Mouse (Mus musculus): ENCODE measurements around the gene Tmem203.

Tmem203 gene

DNA sequence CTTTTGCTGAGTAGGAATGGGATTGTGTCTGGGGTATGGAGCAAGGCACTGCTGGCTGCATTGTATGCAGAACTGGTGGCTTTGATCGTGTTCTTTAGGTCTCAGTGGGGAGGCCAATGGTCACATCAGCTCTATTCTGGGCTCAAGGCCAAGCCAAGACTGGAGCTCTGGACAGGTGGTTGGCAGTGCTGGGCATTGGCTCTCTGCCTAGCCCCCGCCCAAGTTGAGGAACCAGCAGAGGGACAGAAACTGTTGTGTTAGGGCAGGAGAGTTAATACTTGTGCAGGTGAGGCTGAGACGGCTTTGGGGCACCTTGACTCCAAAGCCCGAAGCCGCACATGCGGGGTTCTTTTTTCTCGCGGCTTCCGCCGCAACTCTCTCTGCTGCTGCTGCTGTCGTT lies 34.4 kb downstream of the Tmem203 start, which contains the start of gene Lrrc26:
Gene Lrrc26, plus strand, starts transcription at position 265 of the 400 bp plus-strand sequence.
- in situ Hi-C loops (cut with MboI; ENCODE audit: low sequenced_read_pairs), result no loop called here

DNA sequence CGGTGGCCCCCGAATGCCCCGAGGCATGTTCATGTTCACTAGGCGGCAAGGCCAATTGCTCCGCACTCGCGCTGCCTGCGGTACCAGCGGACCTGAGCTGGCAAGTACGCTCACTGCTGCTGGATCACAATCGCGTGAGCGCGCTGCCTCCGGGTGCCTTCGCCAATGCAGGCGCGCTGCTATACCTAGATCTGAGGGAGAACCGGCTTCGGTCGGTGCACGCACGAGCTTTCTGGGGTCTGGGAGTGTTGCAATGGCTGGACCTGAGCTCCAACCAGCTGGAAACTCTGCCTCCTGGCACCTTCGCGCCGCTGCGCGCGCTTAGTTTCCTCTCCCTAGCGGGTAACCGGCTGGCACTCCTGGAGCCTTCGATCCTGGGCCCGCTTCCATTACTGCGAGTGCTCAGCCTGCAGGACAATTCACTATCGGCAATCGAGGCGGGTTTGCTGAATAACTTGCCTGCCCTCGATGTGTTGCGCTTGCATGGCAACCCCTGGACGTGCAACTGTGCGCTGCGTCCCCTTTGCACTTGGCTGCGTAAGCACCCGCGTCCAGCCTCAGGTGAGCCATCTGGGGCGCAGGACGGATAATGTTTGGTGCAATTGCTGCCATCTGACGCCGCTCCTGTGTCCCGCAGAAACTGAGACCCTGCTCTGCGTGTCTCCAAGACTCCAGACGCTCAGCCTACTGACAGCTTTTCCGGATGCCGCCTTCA lies 35.0 kb downstream of the Tmem203 start:
- in situ Hi-C loops (cut with MboI; ENCODE audit: low sequenced_read_pairs), result no loop called here

DNA sequence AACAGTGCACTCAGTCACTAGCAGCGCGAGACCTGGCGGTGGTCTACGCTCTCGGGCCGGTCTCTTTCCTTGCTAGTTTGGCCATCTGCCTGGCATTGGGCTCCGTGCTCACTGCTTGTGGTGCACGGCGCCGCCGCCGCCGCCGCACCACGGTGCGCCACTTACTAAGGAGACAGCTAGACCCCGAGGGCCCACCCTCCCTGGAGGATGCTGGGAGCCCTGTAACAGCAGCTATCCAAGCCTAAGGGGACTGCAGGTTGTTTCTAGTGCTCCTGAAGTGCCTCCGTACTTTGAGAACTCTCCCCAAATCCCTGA lies 35.5 kb downstream of the Tmem203 start:
- in situ Hi-C loops (cut with MboI; ENCODE audit: low sequenced_read_pairs), result no loop called here

DNA sequence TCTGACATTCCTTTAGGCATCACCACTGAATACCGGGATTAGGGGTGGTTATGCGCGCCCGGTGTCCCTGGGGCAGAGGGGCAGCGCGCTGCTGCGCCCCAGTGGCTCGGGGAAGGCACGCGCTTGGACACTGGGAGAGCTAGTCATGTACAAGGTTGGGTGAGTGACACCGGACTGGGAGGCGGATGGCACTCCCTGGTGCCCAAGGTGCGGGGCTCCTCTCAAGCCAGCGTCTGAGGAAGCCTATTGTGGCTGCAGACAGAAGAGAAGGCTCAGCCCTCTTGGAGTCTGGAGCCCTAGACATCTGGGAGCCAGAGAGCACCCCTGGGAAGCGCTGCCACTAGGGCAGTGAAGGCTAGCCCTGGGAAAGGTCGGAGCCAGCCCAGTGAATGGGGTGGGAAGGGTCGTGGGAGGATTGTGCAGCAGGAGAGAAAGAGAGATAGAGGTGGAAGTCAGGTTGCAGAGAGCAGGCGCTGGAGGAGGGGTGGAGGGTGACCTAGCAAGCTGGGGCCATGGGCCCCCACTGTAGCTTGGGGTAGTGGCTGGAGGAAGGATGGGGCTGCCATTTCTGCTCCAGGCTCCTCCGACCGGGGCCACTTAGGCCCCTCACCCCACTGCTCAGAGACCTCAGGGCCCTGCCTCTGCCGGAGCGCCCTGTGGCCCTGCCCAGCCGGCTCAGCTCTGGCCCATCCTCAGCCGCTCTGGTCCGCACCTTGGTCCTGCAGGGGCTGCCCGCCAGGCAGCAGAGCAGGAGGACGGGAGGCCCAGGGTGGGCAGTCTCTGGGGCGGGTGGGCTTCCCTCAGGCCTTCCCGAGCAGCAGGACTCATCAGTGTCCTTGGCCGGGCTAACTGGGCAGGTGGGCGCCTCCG lies 36.2 kb downstream of the Tmem203 start:
- in situ Hi-C loops (cut with MboI; ENCODE audit: low sequenced_read_pairs), result no loop called here

GRCm38 (mm10) chr2:25292054-25292544 lies 36.9 kb downstream of the Tmem203 start:
- in situ Hi-C loops (cut with MboI; ENCODE audit: low sequenced_read_pairs), result no loop called here

DNA sequence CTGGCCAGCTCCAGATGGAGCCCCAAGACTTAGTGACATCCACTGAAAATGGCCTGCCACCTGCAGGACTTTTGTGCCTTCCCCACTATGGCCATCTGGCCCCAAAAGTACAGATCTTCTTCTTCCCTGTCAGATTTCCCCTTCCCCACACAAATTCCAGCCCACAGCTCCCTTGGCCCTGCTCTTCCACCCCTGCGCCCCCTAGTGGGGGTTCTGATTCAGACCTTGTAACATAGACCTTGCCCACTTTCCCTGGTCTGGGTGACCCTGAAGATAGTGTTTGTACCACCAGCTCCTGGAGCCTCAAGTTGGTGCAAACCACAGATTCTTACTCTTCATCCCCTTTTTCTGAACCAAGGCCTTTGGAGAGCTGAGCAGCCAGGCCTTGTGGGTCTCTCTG lies 37.6 kb downstream of the Tmem203 start:
- in situ Hi-C loops (cut with MboI; ENCODE audit: low sequenced_read_pairs), result no loop called here

DNA sequence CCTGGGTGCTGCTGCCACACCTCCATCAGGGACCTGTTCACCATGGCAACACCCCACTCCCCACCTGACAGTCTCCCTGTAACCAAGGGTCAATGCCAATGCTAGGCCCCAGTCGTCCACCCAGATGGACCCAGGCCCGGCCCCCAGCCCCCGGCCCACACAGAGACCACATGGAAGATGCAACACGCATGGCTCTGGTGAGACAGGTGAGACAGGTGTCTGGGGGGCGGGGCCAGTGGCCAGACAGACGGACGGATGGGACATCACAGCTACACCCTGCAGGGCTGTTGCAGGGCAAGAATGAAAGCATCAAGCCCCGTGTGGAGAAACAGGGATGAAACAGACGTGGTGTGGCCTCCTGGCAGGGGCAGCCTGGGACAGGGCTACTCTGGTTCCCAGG lies 38.5 kb downstream of the Tmem203 start:
- in situ Hi-C loops (cut with MboI; ENCODE audit: low sequenced_read_pairs), result no loop called here

DNA sequence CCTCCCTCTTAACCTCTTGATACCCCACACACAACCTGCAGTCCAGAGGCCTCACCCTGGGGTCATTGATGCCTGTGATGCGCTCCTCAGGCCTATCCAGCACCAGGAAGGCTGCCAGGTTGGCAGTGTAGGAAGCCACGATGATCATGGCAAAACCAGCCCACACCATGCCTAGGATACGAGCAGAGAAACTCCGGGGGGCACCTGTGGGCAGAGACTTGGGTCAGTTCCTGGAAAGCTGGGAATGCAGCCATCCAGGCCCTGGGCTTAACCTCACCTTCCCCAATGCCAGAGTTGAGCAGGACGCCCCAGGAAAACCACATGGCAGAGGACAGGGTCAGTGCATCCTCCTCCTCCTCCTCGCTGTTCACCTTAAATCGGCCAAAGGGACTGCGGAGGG lies 41.9 kb downstream of the Tmem203 start:
- in situ Hi-C loops (cut with MboI; ENCODE audit: low sequenced_read_pairs), result no loop called here

DNA sequence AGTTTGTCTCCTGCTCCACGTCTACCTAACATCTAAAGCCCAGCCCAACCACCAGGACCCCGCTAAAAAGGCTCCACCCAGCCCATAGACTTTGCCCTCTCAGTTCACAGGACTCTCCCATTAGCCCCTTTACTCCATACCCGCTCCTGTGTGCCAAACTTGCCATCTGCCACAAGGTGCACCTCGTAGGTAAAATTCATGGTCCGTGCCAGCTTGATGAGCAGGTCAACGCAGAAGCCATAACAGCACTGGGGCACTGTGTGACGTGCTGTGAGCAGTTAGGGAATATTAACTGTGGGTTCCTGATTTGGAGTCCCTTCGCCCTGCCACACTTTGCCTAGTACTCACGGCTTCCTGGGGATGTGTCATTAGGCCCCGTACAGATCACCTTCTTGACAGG lies 42.8 kb downstream of the Tmem203 start:
- in situ Hi-C loops (cut with MboI; ENCODE audit: low sequenced_read_pairs), result no loop called here

DNA sequence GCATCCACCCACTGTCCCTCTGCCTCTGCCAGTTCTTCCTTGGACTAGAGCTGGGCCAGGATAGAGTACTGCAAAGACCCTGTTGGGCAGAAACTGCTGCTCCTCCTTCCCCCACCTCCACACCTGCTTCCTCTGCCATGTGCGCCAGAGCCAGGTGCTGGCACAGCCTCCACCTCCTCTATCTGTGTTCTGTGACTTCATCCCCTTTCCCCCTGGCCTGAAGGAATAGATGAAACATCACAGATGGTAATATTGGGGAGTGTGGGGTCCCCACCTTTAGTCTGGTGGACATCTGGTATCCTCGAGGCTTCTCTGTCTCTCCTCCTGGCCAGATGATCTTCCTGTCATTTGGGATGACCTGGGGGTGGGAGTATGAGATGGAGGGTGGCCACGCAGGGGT lies 48.2 kb downstream of the Tmem203 start:
- in situ Hi-C loops (cut with MboI; ENCODE audit: low sequenced_read_pairs), result no loop called here

DNA sequence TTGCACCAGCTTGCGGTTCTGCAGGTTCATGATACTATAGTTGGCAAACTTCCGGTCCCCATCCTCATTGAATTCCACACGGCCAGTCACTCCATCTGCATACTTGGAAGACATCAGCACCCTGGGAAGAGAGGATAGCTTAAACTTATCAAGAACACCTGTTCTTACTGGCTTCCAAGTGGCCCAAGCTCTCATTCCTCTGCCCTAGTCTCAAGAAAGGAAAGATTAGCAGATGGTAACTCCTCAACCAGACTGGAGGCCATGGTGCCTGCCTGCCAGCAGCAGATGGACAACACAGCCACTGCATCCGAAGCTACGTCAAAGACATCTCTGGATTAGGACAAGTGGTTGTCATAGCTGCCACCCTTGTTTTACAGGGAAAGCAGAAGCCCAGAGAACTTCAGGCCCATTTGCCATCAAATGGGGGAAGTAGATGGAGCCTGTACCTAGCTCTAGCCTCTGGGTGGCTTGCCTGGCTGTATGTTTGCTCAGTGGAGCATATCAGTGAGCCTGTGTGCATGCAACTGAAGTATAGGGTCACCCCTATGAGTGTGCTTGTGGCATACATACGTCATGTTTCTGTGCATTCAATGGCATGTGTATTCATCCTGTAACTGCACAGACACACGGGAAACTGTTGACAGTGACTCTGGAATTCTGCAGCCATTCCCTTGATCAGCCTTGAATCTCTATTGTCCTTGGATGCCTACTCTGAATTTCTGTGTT lies 48.9 kb downstream of the Tmem203 start:
- in situ Hi-C loops (cut with MboI; ENCODE audit: low sequenced_read_pairs), result no loop called here

- in situ Hi-C loops (cut with MboI; ENCODE audit: low sequenced_read_pairs), result no loop called here
Measured at GRCm38 (mm10) chr2:25304657-25305541, 49.7 kb downstream of the Tmem203 start.
